Mouse (Mus musculus) gonadal fat pad, adult 2 months (tissue): ENCODE measurements around the gene 4921539E11Rik. TPM values are rescaled to one million over a fixed set of nuclear protein-coding genes. Genes with fewer than 3 reads are reported as not detected.

ENCODE experiments used
- DNase-seq: peaks from one replicate; pipeline ENCODE4 v3.0.0-alpha.2; 2012; ENCODE audit warnings: low read depth
- polyA plus RNA-seq: library from polyadenylated mRNA; depleted of rRNA; stranded (reverse); fragments of >200 nt; gene quantifications from 2 replicates; pipeline ENCODE4 v1.2.3, GENCODE M21; 2012; rRNA removed

4921539E11Rik gene
- polyA plus RNA-seq, 1 experiment = not detected

GRCm38 (mm10) chr4:103232156-103232555, 58.5 kb downstream of the 4921539E11Rik start:
- no peak for DNase-seq

GRCm38 (mm10) chr4:103222854-103223253, 67.8 kb downstream of the 4921539E11Rik start:
- no peak for DNase-seq

GRCm38 (mm10) chr4:103221789-103222188, 68.9 kb downstream of the 4921539E11Rik start:
- DNase-seq = no peak

GRCm38 (mm10) chr4:103219011-103219410, 71.7 kb downstream of the 4921539E11Rik start:
- no peak for DNase-seq

- no peak for DNase-seq
These were observed 74.6 kb downstream of the 4921539E11Rik start for GRCm38 (mm10) chr4:103216046-103216445.

- no peak for DNase-seq
These were observed 75.5 kb downstream of the 4921539E11Rik start, which contains the start of gene Slc35d1 for GRCm38 (mm10) chr4:103214925-103215820. TSS of gene Slc35d1 (minus strand) at chr4:103215164.

- DNase-seq = no peak
These were observed 76.2 kb downstream of the 4921539E11Rik start for GRCm38 (mm10) chr4:103214498-103214924.

GRCm38 (mm10) chr4:103213859-103214497, 76.7 kb downstream of the 4921539E11Rik start:
- no peak for DNase-seq

GRCm38 (mm10) chr4:103208553-103208952, 82.1 kb downstream of the 4921539E11Rik start:
- no peak for DNase-seq

GRCm38 (mm10) chr4:103203646-103204045, 87.0 kb downstream of the 4921539E11Rik start:
- no peak for DNase-seq

- DNase-seq = no peak
These were observed 90.6 kb downstream of the 4921539E11Rik start for GRCm38 (mm10) chr4:103200046-103200445.

GRCm38 (mm10) chr4:103199086-103199485, 91.6 kb downstream of the 4921539E11Rik start:
- DNase-seq = no peak

GRCm38 (mm10) chr4:103197401-103197800, 93.3 kb downstream of the 4921539E11Rik start:
- no peak for DNase-seq

- DNase-seq = no peak
These were observed 98.2 kb downstream of the 4921539E11Rik start for GRCm38 (mm10) chr4:103192421-103192820.

- no peak for DNase-seq
These were observed 101.7 kb downstream of the 4921539E11Rik start for GRCm38 (mm10) chr4:103188786-103189640.

Other genes starting within 250 kb of the 4921539E11Rik start
- gene Mier1, start 176.5 kb downstream of the 4921539E11Rik start, polyA plus RNA-seq = 10.9 and 14.3 TPM in 2 replicates
- 1.5 and 1.6 TPM in 2 replicates for gene Wdr78, start 176.3 kb downstream of the 4921539E11Rik start, polyA plus RNA-seq
- 3.2 and 4.0 TPM in 2 replicates for gene Slc35d1, start 75.7 kb downstream of the 4921539E11Rik start, polyA plus RNA-seq
- 9.2 and 12.2 TPM in 2 replicates for gene Oma1, start 22.9 kb upstream of the 4921539E11Rik start, polyA plus RNA-seq